Mouse (Mus musculus): Measurements from ENCODE around the gene Tnf.

The Tnf gene

GRCm38 (mm10) chr17:35155451-35155850, 46.4 kb downstream of the Tnf start:
- no peak for DNase-seq (ENCODE audit: extremely low spot score)

- DNase-seq (ENCODE audit: extremely low spot score) = no peak
Measured at GRCm38 (mm10) chr17:35154616-35155015, 47.2 kb downstream of the Tnf start.

- DNase-seq (ENCODE audit: extremely low spot score) = no peak
Measured at GRCm38 (mm10) chr17:35153931-35154330, 47.9 kb downstream of the Tnf start.

- no peak for DNase-seq (ENCODE audit: extremely low spot score)
Measured at GRCm38 (mm10) chr17:35153077-35153476, 48.7 kb downstream of the Tnf start.

GRCm38 (mm10) chr17:35152121-35152520, 49.7 kb downstream of the Tnf start:
- no peak for DNase-seq (ENCODE audit: extremely low spot score)

Data from embryo, embryonic 9.5 days (tissue).